Mouse (Mus musculus) stomach, postnatal 0 days (tissue): ENCODE measurements around the gene Ccdc148. TPM values are rescaled to one million over a fixed set of nuclear protein-coding genes. Genes with fewer than 3 reads are reported as not detected.

Experiments used
- ATAC-seq: fragments of 200-750 bp; cut with Nextera tagmentation; 2 replicates; pipeline ENCODE4 v1.8.0; 2017; ENCODE audit not compliant: low FRiP score, low TSS enrichment
- DNase-seq: peaks from one replicate; pipeline ENCODE4 v3.0.0-alpha.2; 2016; ENCODE audit warnings: low spot score
- H3K27ac ChIP-seq: fragments of 300-500 bp; sonication (generic); replicated peaks from 2 replicates; pipeline ENCODE4 v1.5.1; 2014; ENCODE audit warnings: mild to moderate bottlenecking, control low read depth
- H3K27me3 ChIP-seq: fragments of 300-500 bp; sonication (generic); 2 replicates; pipeline ENCODE4 v1.6.1; 2014; ENCODE audit warnings: low read length; ENCODE audit not compliant: control insufficient read depth, insufficient read depth
- H3K36me3 ChIP-seq: fragments of 300-500 bp; sonication (generic); 2 replicates; pipeline ENCODE4 v1.6.1; 2014; ENCODE audit warnings: low read length, mixed read lengths; ENCODE audit not compliant: control insufficient read depth, insufficient read depth
- H3K4me1 ChIP-seq: fragments of 300-500 bp; sonication (generic); replicated peaks from 2 replicates; pipeline ENCODE4 v1.6.1; 2014; ENCODE audit warnings: antibody characterized with exemption; ENCODE audit not compliant: control insufficient read depth, insufficient read depth
- H3K4me2 ChIP-seq: fragments of 300-500 bp; sonication (generic); replicated peaks from 2 replicates; pipeline ENCODE4 v1.6.1; 2014; ENCODE audit warnings: low read depth, mild to moderate bottlenecking, control low read depth, moderate library complexity
- H3K4me3 ChIP-seq: fragments of 300-500 bp; sonication (generic); 2 replicates; pipeline ENCODE4 v1.5.1; 2014; ENCODE audit warnings: low read depth, low read length, control low read depth
- H3K9ac ChIP-seq: fragments of 300-500 bp; sonication (generic); 2 replicates; pipeline ENCODE4 v1.6.1; 2014; ENCODE audit warnings: mild to moderate bottlenecking, low read length, control low read depth, mixed read lengths
- H3K9me3 ChIP-seq: fragments of 300-500 bp; sonication (generic); 2 replicates; pipeline ENCODE4 v1.6.1; 2016; ENCODE audit warnings: low read length; ENCODE audit not compliant: control insufficient read depth
- CTCF ChIP-seq: IDR thresholded peaks from 2 replicates; pipeline ENCODE4 v1.5.1; 2016; ENCODE audit warnings: antibody characterized with exemption, low read depth, mild to moderate bottlenecking, moderate library complexity
- EP300 ChIP-seq: optimal IDR thresholded peaks from 2 replicates; pipeline ENCODE3; 2016; ENCODE audit warnings: antibody characterized with exemption
- whole genome bisulfite sequencing: fragments of 180-500 bp; shearing (Covaris S2); extraction: QIAGEN DNeasy Blood & Tissue Kit; methylation state at CpG from one replicate; pipeline ENCODE4 v1.1.7; 2014; 5-methylcytosine and 5-hydroxymethylcytosine counted together
- polyA plus RNA-seq: library from polyadenylated mRNA; unstranded; fragments of >200 nt; fragmentation: Nextera tagmentation; extraction: Ambion mirVana; gene quantifications from 2 replicates; pipeline ENCODE4 v1.2.1, GENCODE M21; 2015

The Ccdc148 gene
- polyA plus RNA-seq, 1 experiment from 2014 or later, result 0.47 TPM

GRCm38 (mm10) chr2:59203627-59204425 is 43.3 kb upstream of the Ccdc148 start:
- 44% methylated on average over 3 of the region's 3 CpGs for WGBS
- DNase-seq, result no peak
- no peak overlapping the region for H3K4me3 ChIP-seq
- H3K4me1 ChIP-seq, result peaks cover 2% of the 10 kb centered on the region; the same call in 1 of the 2 replicates
- H3K4me2 ChIP-seq, result no peak overlapping the region
- H3K9ac ChIP-seq, result no peak overlapping the region
- no peak for TF ChIP-seq EP300
- no peak for TF ChIP-seq CTCF
- no peak for ATAC-seq
- H3K9me3 ChIP-seq, result no peaks in the 10 kb centered on the region
- no peaks in the 10 kb centered on the region for H3K27me3 ChIP-seq
- H3K36me3 ChIP-seq, result no peaks in the 10 kb centered on the region
- peak overlapping the region; percentile 50; the same call in 1 of the 2 replicates for H3K27ac ChIP-seq

- TF ChIP-seq EP300, result no peak
- no peak for TF ChIP-seq CTCF
- no peak overlapping the region for H3K4me3 ChIP-seq
- no peaks in the 10 kb centered on the region for H3K9me3 ChIP-seq
- H3K36me3 ChIP-seq, result no peaks in the 10 kb centered on the region
- H3K9ac ChIP-seq, result no peak overlapping the region
- peaks cover 2% of the 10 kb centered on the region; the same call in 1 of the 2 replicates for H3K4me1 ChIP-seq
- no peak overlapping the region for H3K4me2 ChIP-seq
- 58% methylated on average over 5 of the region's 5 CpGs for WGBS
- ATAC-seq (no peak), DNase-seq (no peak)
- 0 out of 2 replicates have a peak overlapping the region, but pooled peaks have one; percentile 50 for H3K27ac ChIP-seq
- H3K27me3 ChIP-seq, result no peaks in the 10 kb centered on the region
Measured at GRCm38 (mm10) chr2:59202930-59203329, 42.4 kb upstream of the Ccdc148 start.

DNA sequence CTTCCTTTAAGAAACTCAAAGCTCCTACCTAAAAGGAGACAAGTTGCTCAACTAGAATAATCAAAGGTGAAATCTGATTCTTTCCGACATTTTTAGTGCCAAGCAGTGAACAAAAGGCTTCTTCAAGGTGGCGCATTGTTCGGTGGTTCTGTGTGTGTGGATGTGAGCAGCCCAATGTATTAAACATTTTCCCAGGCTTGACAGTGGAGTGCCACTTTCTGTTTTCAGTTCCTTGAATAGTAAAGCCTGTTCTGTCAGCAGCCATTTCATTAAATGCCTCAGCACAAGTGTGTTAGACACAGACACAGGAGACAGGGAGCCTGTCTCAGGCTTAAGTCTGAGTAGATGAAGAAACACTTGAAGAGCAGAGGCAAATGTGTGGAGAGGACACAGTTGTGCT is 40.0 kb upstream of the Ccdc148 start:
- H3K4me1 ChIP-seq, result 0 out of 2 replicates have a peak, but pooled peaks cover 2% of the 10 kb centered on the region
- ATAC-seq (no peak), DNase-seq (no peak)
- WGBS, result 77% methylated on average over 3 of the region's 3 CpGs
- no peaks in the 10 kb centered on the region for H3K9me3 ChIP-seq
- H3K4me3 ChIP-seq, result no peak overlapping the region
- no peaks in the 10 kb centered on the region for H3K27me3 ChIP-seq
- no peak overlapping the region for H3K9ac ChIP-seq
- no peak overlapping the region for H3K4me2 ChIP-seq
- no peaks in the 10 kb centered on the region for H3K36me3 ChIP-seq
- TF ChIP-seq CTCF (no peak), EP300 (no peak)
- H3K27ac ChIP-seq, result no peak overlapping the region

GRCm38 (mm10) chr2:59199476-59199976 is 39.0 kb upstream of the Ccdc148 start:
- Histone ChIP-seq H3K4me3 (no peak overlapping the region), H3K4me2 (no peak overlapping the region), H3K27ac (no peak overlapping the region), H3K9me3 (no peaks in the 10 kb centered on the region), H3K9ac (no peak overlapping the region), H3K4me1 (0 out of 2 replicates have a peak, but pooled peaks cover 2% of the 10 kb centered on the region), H3K27me3 (no peaks in the 10 kb centered on the region), H3K36me3 (no peaks in the 10 kb centered on the region)
- no peak for ATAC-seq
- no peak for DNase-seq
- WGBS, result 93% methylated on average over 5 of the region's 5 CpGs
- TF ChIP-seq CTCF (no peak), EP300 (no peak)

DNA sequence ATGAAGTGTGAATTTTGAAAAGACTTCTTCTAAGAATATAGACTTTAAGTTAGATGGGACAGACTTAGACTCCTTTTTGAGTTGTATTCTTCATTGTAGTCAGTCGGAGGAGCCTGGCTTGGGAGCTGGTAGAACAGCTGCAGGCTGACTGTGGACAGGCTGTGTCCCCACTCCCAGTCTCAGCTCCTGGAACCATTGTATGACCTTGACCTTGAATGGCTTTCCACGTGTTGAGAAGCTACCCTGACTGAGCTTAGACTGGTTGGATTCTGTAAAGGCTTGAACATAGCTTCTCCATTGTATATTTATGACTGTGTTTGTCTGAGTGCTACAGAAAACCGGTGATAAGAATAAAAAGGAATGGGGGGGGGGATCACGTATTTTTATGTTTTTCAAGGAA is 36.7 kb upstream of the Ccdc148 start:
- H3K27me3 ChIP-seq, result no peaks in the 10 kb centered on the region
- WGBS, result 74% methylated on average over 4 of the region's 4 CpGs
- H3K4me1 ChIP-seq, result no peaks in the 10 kb centered on the region
- no peaks in the 10 kb centered on the region for H3K36me3 ChIP-seq
- H3K4me2 ChIP-seq, result no peak overlapping the region
- no peaks in the 10 kb centered on the region for H3K9me3 ChIP-seq
- no peak overlapping the region for H3K4me3 ChIP-seq
- no peak overlapping the region for H3K9ac ChIP-seq
- TF ChIP-seq EP300 (no peak), CTCF (no peak)
- H3K27ac ChIP-seq, result no peak overlapping the region
- DNase-seq, result no peak
- no peak for ATAC-seq

GRCm38 (mm10) chr2:59193117-59193516 is 32.6 kb upstream of the Ccdc148 start:
- Histone ChIP-seq H3K9me3 (no peaks in the 10 kb centered on the region), H3K36me3 (no peaks in the 10 kb centered on the region), H3K4me2 (no peak overlapping the region), H3K9ac (no peak overlapping the region), H3K27me3 (no peaks in the 10 kb centered on the region), H3K4me3 (no peak overlapping the region), H3K27ac (no peak overlapping the region), H3K4me1 (0 out of 2 replicates have a peak, but pooled peaks cover 2% of the 10 kb centered on the region)
- WGBS, result 46% methylated on average over 5 of the region's 5 CpGs
- TF ChIP-seq CTCF (no peak), EP300 (no peak)
- DNase-seq (no peak), ATAC-seq (no peak)
